Mouse (Mus musculus): ENCODE data around the gene Iqsec2.

Gene Iqsec2

DNA sequence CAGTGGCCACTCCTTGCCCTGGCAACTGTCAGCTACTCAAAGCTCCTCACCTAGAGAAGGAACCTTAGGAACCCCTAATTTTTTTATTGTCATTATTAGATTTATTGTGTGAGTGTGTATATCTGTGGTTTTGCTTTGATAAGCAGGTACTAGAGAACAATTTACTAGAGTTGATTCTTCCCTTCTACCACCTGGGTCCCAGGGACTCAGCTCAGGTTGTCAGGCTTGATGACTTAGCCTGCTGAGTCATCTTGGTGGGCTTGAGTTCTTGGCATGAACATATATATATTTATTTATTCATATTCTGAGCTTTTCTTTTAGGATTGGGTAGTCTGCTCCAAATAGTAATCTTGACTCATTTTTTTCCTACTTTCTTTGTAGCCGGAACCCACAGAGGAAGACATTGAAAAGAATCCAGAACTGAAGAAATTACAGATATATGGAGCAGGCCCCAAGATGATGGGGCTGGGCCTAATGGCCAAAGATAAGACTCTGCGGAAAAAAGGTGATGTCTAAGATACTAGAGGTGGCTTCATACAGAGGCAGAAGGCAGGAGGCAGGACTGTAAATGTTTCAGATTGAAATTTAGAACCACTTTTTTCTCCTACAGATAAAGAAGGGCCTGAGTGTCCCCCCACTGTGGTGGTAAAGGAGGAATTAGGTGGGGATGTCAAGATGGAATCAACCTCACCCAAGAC, 100.6 kb downstream of the Iqsec2 start:
- no peak for DNase-seq (ENCODE audit: low spot score in 2 of 2)

DNA sequence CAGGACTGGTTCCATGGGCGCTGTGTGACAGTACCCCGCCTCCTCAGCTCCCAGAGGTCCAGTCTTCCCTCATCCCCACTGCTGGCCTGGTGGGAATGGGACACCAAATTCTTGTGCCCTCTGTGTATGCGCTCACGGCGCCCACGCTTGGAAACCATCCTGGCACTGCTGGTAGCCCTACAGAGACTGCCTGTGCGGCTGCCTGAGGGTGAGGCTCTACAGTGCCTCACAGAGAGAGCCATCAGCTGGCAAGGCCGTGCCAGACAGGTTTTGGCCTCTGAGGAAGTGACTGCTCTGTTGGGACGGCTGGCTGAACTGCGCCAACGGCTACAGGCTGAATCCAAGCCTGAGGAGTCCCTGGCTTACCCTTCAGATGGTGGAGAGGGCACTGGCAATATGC, 127.1 kb downstream of the Iqsec2 start:
- no peak for DNase-seq (ENCODE audit: low spot score in 2 of 2)
